Mouse (Mus musculus) adrenal gland, adult 2 months (tissue): ENCODE results near the gene Arf1. TPM values are rescaled to one million over a fixed set of nuclear protein-coding genes. Genes with fewer than 3 reads are reported as not detected.

Experiments
- DNase-seq: peaks from one replicate; pipeline ENCODE4 v3.0.0; 2021
- long read RNA-seq: library from polyadenylated mRNA; stranded (forward); transcript quantifications from one replicate; pipeline ENCODE4 v2.0.0, GENCODE M21; 2021
- polyA plus RNA-seq: library from polyadenylated mRNA; depleted of rRNA; stranded (reverse); fragments of >200 nt; gene quantifications from 2 replicates; pipeline ENCODE4 v1.2.3, GENCODE M21; 2012; rRNA removed
- total RNA-seq, 2 experiments: library from RNA; stranded (reverse); gene quantifications; 2 replicates each; pipeline ENCODE4 v1.2.3; 2021

Gene Arf1
- total RNA-seq (100 to 1,000 TPM; 436 to 451 TPM), polyA plus RNA-seq (456 and 530 TPM in 2 replicates)
- long read RNA-seq, transcript Arf1-201 (5 exons, 1,800 nt): major isoform, 278 of 329 reads
- long read RNA-seq, transcript Arf1-202 (5 exons, 1,991 nt): minor isoform, 14 of 329 reads
- long read RNA-seq, partial matches to known transcripts: 32 of 329 reads
- long read RNA-seq, other reads (novel, unspliced or antisense): 5 of 329 reads

DNA sequence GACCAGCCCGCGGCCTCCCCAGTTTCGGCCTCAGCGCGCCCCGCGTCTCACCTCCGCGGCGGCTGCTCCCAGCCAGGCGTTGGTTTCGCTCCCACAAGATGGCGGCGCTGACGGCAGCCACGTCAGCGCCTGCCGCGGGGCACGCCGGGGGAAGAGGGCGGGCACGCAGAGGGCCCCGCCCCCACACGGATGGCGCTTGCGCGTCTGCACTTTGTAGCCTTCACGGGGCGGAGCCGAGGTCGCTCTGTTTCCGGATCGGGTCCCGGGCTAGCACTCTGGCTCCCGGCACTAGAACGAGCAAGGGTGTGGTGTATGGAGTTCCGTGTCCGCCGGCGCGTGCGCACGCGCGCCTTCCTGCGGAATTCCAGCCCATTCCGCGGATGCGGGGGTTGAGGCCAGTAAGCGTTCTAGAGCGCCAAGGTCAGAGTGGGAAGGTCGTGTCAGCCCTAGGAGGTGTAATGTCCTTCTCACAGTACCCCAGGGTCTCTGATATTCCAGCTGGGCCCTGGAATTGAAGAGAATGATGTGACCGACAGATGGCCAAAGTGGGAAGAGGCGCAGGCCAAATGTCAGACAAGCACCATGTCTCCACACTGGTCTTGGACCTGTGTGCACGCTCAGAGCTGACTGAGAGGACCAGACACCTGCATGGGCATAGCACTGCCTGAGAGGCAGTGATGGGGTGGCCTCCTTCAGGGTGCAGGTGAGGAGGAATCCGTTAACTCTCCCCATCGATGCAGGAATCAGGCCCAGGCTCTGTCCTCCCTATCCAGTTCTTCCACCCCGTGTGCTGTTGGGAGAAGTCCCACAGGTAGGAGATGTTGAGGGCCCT is at the start of gene Arf1:
Arf1 (minus strand) TSS at position 149 of the 832 bp plus-strand sequence.
- DNase-seq: peak; percentile 97

DNA sequence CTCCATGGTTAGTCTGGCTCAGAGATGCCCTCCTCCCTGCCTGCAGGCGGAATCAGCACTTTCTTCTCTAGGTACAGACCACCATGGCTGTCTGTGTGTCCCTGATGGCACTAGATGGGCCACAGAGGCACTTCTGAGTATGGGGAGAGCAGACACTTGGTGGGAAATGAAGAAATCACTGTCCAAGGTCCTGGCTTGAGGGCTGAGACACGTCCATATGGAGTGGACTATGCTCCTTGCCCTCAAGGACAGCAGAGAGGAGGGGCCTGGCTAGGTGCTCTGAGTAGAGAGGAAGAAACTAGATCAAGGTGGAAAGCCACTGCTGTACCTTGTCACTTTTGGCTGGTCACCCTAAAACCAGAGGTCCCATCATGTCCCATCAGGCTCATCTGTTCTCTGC is 48.8 kb upstream of the Arf1 start:
- no peak for DNase-seq

DNA sequence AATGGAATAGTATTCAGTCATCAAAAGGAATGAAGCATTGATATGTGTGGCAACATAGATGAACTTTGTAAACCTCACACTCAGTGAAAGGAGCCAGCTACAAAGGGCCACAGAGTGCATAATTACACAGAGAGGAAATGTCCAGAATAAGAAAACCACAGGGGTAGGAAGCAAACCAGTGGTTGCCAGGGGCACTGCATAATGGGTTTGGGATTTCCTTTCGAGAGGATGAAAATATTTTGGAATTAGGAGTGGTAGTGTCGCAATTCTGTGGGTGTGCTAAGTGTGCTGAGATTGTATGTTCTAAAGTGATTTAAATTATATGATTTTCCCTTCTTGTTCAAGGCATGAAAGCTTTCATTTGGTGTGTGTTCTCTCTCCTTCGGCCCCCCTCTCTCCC is 46.1 kb upstream of the Arf1 start:
- no peak for DNase-seq

DNA sequence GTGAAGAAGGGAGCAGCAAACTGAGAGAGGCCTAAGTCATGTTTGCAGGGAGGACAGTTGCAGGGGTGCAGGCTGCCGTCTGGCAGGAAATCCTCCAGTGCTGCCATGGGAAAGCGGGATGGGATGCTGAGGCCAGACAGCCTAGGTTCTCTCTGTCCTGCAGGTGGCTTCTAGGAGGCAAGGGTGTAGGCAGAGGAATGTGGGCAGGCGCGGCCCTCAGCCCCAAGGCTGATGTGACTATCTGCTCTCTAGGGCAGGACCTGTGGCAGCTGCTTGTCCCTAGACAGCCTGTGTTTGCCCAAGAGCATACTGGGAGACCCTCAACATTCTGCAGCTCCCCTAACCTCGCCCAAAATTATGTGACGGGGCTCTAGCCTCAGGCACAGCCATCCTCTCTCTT is 38.7 kb upstream of the Arf1 start:
- DNase-seq: no peak

DNA sequence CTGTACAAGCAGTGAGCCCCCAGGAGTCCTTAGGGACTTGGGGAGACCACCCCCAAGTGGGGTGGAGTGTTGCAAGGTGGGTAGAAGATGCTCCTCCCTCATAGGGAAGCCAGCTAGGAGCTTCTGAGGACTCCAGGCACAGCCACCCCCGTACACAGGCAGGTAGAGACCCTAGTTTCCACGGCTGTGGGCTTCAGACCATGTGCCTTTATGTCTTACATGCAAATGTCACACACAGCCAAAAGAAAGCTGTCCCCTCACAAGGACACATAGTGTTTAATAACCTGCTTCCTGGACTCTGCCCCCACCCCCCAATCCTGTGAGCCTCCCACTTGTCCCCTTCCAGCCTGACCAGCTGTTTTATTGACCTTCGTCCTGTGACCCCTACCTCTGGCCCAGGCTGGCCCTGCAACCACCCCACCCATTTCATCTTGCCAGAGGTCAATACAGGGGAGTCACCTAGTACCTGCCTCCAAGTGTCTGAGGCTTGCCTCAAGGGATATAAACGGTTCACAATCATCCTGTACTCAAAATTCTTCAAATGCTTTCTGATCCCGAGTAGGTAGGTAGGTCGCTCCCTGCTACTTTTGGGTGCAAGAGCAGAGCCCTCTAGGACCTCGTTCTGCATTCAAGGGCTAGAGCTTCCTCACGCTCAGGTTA is 37.2 kb upstream of the Arf1 start:
- DNase-seq: no peak

DNA sequence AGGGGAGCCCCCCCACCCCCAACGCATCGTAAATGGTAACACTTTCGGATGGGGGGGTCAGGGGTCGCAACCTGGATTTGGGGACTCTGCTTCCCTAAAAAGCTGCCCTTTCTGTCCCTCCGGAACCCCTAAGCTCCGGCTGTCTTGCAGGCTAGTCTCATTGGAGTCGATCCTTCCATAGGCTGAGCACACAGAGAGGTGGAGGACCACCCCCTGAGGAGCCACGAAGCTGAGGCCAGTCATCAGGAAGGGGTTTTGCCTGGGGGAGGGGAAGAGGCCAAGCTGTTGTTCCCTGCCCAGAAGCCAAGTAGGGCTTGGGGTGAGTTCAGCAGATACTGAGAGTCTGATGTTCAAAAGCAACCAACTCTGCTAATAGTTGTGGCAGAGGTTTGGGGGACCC is 36.5 kb upstream of the Arf1 start:
- no peak for DNase-seq

DNA sequence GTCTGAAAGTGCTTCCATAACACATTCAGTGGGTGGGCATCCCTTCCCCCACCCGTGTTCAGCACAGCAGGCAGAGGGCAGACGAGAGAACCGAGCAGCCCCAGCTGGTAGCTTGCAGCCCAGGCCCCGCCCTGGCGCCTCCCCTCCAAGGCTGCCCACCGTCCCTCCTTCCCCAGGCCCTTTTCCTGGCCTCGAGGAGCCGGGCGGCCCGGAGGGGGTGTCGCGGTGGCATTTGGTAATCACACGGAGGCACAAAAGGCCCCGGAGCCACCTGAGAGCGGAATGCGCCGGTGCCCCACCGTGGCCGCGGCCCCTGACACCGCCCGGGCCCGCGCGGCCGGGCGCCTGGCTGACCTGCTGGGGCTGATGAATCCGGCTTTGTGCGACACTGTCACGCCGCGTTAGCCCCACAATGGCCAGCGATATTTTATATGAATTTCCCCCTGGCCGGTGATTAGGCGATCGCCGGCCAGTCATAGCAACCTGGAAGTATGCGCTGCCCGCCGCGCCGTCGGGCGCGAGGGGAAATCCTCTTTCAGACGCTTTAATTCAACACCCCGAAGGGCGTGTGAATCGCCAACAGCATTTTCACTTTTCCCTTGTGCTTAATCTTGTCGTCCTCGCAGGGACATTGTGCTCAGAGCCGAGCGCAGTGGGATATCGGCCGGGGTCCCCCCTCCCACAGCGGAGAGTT is 35.9 kb upstream of the Arf1 start:
- DNase-seq: peak; percentile 70

DNA sequence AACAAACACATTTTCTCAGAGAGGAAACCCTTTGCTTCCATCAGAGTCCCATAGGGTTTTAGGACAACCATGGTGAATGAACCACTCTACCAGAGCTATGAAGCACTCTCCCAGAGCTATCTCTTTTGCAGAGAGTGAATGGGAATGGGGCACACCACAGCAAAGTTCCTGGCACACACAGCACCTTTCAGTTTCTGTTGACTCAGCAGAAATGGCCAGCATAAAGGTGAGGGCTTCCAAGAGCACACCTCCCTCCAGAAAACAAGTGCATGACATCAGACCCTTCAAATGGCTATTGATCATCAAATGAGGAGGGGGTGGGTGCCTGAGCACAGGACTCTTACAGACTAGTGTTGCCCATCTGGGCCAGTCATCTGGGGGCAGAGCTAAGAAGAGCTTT is 34.2 kb upstream of the Arf1 start:
- no peak for DNase-seq

DNA sequence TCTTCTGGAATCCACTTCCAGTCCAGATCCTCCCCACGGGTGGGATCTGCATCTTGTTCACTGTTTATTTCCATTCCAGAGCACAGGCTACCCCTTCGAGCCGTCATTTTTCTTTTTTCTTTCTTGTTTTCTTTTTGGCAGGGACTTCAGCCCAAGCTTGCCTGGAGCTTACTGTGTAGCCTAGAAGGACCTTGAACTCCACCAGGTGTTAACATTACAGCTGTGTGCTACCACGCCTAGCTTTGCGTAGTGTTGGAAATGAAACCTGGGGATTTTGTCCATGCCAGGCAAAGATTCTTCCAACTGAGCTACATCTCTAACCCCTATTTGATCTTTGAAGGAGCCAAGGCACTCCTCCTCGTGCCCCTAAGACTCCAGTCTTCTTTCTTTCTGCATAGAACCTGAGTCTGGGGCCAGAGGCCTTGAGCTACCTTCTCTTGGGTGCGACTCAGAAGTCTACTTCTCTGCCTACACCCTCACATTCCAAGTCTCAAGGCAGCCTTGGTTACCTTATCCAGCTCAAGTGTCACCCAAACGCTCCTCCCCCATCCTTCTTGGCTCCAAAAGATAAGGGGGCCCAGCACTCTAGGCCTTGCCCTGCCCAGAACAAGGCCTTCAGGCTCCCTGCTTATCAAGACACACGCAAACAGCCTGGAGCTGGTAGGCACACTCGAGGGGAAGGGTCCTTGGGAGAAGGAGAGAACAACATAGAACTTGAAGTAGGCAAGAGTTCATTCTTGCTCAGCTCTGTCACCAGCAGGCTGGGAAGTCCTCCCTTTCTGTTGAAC is 32.8 kb upstream of the Arf1 start:
- DNase-seq: no peak

DNA sequence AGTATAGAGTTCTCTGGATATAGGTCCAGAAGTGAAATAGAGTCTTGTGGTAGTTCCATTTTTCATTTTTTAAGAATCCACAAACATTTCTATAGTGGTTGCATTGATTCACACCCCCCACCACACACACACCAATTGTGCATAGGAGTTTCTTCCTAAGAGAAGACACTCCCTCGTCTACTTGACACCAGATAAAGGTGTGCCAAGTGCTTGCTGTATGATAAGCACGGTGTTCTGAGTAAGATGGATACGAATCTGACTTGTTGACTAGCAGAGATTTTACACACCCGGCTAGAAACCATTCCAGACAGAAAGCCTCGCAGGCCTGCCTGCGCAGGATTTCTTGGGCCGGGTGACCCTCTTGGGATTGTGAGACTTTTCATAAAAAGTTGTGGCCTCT is 31.6 kb upstream of the Arf1 start:
- DNase-seq: no peak

DNA sequence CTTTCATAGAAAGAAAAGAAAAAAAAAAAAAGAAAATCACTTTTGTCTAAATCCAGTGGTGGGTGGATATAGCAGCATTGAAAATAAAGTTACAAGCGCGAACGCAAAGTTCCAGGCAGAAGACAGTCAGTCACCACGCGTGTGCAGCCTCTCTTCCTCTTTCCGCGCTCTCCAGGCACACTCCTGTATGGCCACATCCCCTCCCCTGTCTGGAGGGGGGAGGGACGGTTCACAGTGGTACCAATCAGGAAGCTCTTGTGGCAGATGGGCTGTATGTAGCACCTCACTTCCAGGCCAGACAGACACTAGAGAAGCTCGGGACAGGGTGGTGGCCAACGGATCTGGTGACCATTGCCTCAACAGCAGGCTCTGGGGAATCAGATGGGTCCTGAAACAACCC is 20.0 kb upstream of the Arf1 start:
- DNase-seq: no peak

DNA sequence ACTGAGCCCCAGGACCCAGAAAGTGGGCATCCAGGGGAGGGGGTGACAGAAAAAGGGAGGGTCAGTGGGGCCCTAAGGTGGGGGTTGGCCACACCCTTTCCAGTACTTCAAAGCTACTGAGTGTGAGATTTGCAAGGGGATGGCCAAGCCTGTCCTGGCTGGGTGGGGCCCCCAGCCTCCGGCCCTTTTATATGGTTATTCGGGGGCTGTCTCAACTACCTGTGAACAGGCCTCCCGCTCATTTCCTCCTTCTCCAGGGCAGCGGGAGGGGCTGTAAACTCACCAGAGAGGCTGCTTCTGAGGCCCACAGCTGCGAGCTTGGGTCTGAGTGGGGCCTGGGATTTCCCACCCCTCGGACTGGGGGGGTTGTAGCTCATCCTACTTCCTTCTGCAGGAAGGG is 15.8 kb upstream of the Arf1 start:
- DNase-seq: no peak

DNA sequence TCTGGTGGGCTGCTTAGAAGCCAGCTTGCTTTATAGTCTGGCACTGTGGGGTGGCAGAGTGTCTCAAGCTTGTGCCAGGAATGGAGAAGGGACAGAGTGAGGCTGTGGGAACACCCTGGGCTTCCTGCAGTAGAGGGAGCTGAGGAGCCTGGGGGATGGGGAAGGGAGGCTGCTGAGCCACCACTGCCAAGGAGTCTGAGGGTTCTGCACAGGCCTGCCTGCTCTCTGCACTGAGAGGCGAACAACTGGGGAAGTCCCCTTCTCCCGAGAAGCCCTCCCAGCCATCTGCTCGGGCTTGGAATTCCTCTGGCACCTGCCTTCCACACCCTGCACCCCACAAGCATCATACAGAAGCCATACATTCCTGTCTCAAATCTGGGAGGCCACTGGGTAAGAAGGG is 13.8 kb upstream of the Arf1 start:
- DNase-seq: no peak

DNA sequence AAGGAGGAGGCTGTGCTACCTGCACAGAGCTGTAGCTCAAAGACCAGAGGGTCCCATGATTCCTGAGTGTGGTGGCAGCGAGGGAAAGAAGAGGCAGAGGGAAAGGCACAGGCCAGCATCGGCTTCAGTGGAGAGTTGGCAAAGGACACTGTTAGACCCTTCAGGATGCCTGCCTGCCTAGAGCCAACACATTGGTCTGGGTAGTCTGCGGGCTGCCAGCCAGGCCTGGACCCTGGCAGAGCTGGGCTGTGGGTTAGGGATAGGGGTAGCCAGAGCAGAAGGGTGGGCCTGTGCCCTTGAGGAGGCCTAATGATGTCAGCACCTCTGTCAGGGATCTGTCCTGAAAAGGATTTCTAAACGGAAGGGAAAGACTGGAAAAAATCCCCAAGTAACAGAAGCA is 11.7 kb upstream of the Arf1 start:
- no peak for DNase-seq

DNA sequence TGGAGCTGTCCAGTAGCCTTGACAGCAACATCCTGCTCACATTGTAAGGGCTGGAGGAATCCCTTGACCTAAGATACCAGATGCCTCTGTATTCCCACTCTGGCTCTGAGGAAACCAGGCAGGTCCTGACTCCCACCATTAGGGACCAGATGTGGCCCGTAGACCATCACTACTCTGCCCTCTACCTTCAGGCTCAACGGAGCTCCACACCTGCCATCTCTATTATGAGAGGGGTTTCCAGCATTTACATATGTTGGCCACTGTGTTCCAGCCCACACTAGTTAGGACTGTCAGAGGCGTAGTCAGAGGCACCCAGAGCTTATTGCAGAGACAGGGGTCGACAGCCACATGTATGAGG is 11.3 kb upstream of the Arf1 start:
- no peak for DNase-seq

DNA sequence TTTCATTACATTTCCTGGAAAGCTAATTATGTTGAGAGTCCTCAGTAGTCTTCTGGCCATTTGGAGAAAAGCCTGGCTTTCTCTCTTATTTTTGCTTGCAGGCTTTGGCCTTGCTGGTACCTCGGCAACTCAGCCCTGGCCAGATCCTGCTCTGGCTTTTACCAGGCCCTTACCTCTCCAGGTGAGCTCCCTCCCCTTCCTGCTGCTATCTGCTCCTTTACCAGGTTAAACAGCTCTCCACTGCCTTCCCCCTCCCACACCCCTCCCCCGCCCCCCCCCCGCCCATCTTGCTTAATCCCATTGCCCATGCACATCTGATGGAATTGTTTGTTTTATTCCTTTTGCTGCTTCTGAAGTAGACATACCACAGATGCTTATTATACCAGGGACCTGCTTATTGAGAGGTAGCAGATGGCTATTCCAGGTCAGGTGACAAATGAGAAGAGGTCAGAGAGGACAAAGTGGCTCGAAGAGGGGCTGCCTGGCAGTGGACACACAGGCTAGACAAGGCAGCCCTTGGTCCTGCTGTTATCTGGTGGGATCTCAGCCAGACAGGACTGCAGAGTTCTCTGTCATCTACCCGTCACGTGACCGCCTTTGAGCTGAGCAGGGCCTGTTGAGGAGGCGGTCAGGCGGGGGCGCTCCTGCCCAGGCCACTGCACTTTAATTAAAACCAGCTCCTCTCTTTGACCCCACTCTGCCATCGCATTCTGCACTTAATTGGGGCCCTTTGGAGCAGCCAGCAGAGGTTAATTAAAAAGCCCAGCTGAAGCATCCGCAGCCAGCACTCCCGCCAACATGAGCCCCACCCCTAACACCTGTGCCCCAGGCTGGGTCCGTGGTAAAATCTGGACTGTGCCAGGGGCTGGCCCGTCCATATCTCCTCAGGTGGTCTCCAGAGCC is 10.7 kb upstream of the Arf1 start:
- DNase-seq: peak; percentile 87

DNA sequence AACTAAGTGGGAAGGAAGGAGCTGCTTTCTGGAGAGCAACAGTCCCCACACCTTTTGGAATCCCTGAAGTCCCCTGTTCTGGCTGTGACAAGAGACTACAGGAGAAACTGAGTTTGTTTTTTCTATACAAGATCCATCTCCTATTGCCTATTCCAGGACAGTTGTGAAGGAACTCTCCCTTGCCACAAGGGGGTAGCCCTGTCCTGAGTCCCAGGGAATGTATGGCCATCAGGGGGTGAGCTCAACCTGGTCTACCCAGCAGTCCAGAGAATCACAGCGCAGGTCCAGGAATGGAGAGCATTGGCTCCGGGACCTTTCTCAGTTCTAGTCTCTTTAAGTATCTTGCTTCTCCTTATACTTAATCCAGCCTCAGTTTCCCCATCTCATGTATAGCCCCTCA is 4.7 kb upstream of the Arf1 start:
- DNase-seq: no peak

DNA sequence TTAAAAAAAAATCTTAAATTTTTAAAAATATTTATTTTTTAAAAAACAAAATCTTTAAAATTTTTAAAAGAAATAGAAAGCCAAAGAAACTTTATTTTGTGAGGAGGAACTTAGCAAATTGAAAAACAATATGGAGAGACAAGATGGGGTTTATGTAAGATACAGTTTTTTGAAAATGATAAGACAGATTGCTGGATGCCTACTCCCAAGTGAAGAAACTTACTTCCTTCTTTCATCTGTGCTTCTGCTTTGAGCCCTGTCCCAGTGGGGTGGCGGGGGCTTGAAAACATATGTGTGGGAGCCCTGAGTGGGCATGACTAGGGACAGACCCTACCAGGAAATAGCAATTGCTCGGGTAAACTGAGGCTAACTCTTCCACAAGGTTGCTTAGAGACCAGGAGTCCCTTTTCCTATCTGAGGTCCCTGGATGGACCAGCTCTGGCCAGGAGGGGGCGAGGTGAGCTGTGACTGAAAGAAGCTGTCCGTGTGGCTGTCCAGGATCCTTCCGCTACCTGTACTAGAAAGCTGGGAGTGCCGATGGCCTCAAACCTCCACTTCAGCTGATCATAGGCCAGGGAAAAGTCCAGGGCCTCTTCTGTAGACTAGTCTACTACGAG is 2.2 kb upstream of the Arf1 start:
- peak; percentile 75 for DNase-seq

DNA sequence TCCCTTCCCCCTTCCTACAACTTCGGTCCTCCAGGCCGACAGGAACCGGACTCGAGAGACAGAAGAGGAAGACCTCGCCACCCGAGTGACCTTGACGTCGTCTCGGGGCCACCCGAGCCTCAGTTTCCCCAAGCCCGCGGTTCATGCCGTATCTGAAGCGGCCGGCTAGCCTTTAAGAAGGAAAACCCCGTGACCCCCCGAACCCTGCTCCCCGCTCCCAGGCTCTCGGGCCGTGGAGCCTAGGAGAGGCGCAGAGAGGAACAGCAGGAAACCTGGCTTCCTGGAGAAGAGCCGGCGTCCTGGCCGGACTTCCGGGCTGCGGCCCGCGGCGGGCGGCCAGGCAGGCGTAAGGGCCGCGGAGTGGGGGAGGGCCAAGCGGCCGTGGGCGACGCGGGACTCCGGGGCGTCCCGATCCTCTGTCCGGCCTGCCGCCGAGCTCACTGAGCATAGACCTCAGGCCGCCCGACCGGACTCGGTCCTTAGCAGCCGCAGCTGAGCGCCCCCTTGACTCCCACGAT is 407 bp downstream of the Arf1 start:
- DNase-seq: no peak
